Mouse (Mus musculus) kidney, postnatal 0 days (tissue): Measurements from ENCODE around the gene Lemd1. TPM values are rescaled to one million over a fixed set of nuclear protein-coding genes. Genes with fewer than 3 reads are reported as not detected.
A peak's percentile ranks its signal among the peaks of the same experiment; 100 is the strongest.

Source experiments
- ATAC-seq: fragments of 200-750 bp; cut with Nextera tagmentation; replicated peaks from 2 replicates; pipeline ENCODE4 v1.8.0; 2017; ENCODE audit warnings: low read depth, moderate number of reproducible peaks, moderate TSS enrichment, moderate library complexity; ENCODE audit not compliant: low FRiP score
- DNase-seq: peaks from one replicate; pipeline ENCODE4 v3.0.0-alpha.2; 2016; ENCODE audit warnings: low spot score
- H3K27ac ChIP-seq: fragments of 300-500 bp; sonication (generic); 2 replicates; pipeline ENCODE4 v1.5.1; 2014; ENCODE audit warnings: mild to moderate bottlenecking
- H3K27me3 ChIP-seq: fragments of 300-500 bp; sonication (generic); 2 replicates; pipeline ENCODE4 v1.6.1; 2014; ENCODE audit warnings: low read length, mixed read lengths; ENCODE audit not compliant: insufficient read depth
- H3K36me3 ChIP-seq: fragments of 300-500 bp; sonication (generic); 2 replicates; pipeline ENCODE4 v1.6.1; 2014; ENCODE audit warnings: low read length, mixed read lengths; ENCODE audit not compliant: insufficient read depth
- H3K4me1 ChIP-seq: fragments of 300-500 bp; sonication (generic); replicated peaks from 2 replicates; pipeline ENCODE4 v1.6.1; 2014; ENCODE audit warnings: antibody characterized with exemption, low read length, mixed read lengths; ENCODE audit not compliant: insufficient read depth
- H3K4me2 ChIP-seq: fragments of 300-500 bp; sonication (generic); 2 replicates; pipeline ENCODE4 v1.6.1; 2014; ENCODE audit warnings: mild to moderate bottlenecking, low read length, moderate library complexity, mixed read lengths
- H3K4me3 ChIP-seq: fragments of 300-500 bp; sonication (generic); replicated peaks from 2 replicates; pipeline ENCODE4 v1.5.1; 2014; ENCODE audit warnings: low read depth, low read length
- H3K9ac ChIP-seq: fragments of 300-500 bp; sonication (generic); 2 replicates; pipeline ENCODE4 v1.6.1; 2014; ENCODE audit warnings: low read depth, low read length
- H3K9me3 ChIP-seq: fragments of 300-500 bp; sonication (generic); replicated peaks from 2 replicates; pipeline ENCODE4 v1.6.1; 2016; ENCODE audit warnings: low read length, inconsistent platforms, mixed read lengths
- CTCF ChIP-seq: IDR thresholded peaks from 2 replicates; pipeline ENCODE4 v1.5.1; 2016; ENCODE audit warnings: antibody characterized with exemption, low read depth, mild to moderate bottlenecking, moderate library complexity
- WGBS: fragments of 180-500 bp; shearing (Covaris S2); extraction: QIAGEN DNeasy Blood & Tissue Kit; methylation state at CpG from one replicate; pipeline ENCODE4 v1.1.7; 2014; 5-methylcytosine and 5-hydroxymethylcytosine counted together
- polyA plus RNA-seq: library from polyadenylated mRNA; unstranded; fragments of >200 nt; fragmentation: Nextera tagmentation; extraction: Ambion mirVana; gene quantifications from 2 replicates; pipeline ENCODE4 v1.2.1, GENCODE M21; 2015

Lemd1 gene
- polyA plus RNA-seq, 1 experiment from 2014 or later = 0.37 TPM

DNA sequence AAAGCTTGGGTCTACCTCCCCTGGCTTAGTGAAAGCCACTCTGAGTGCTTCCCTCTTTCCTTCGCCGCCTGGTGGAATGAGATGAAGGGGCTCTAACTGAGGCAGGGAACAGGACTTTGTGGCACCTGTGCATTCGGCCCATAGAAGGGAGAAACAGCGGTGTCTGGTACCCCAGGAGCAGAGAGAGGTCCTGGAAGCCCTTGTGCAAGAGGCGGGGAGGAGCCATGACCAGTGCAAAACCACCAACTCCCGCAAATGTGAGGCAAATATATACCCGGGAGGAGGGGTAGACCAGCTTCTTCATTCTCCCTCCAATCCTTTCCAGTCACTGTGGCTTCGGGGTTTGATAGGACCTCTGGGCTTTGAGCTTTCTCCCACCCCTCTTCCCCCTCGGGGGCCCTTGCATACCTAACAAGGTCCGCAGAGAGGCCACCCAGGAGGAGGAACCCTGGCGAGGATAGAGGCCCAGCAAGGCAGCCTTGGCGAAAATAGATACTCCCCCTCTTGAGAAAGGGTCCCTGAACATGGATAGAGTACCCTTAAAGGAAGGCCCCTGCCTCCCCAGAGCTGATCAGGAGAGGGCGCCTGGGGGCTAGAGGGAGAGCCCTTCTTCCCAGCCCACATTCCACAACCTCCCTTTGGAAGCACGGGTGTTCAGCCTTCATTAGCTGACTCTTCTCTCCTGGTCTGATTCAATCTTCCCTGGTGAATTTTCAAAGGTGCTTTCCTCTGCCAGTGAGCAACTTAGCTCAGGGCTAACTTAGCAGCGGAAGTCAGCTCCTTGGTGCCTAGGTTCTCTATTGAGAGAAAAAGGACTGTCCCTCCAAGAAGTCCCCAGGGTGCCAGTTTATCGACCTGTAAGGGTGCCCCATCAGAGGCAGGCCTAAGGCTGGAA is 802 bp downstream of the Lemd1 start:
- H3K27me3 ChIP-seq = peaks cover 31% of the 10 kb centered on the region; the same call in 1 of the 2 replicates
- peaks cover 7% of the 10 kb centered on the region; the same call in 1 of the 2 replicates for H3K4me1 ChIP-seq
- H3K36me3 ChIP-seq = no peaks in the 10 kb centered on the region
- H3K27ac ChIP-seq = no peak overlapping the region
- no peak overlapping the region for H3K9ac ChIP-seq
- 13% methylated on average over 16 of the region's 16 CpGs for WGBS
- DNase-seq (peak; percentile 72), ATAC-seq (no peak)
- TF ChIP-seq CTCF = peak; percentile 43
- peak overlapping the region; percentile 52 for H3K4me3 ChIP-seq
- H3K4me2 ChIP-seq = peak overlapping the region; percentile 98
- H3K9me3 ChIP-seq = no peaks in the 10 kb centered on the region

- H3K9me3 ChIP-seq = no peaks in the 10 kb centered on the region
- no peak overlapping the region for H3K4me2 ChIP-seq
- no peak overlapping the region for H3K9ac ChIP-seq
- no peaks in the 10 kb centered on the region for H3K36me3 ChIP-seq
- peaks cover 29% of the 10 kb centered on the region; the same call in 1 of the 2 replicates for H3K27me3 ChIP-seq
- H3K27ac ChIP-seq = no peak overlapping the region
- H3K4me3 ChIP-seq = no peak overlapping the region
- no peak for ATAC-seq
- no peak for DNase-seq
- H3K4me1 ChIP-seq = peaks cover 7% of the 10 kb centered on the region; the same call in 1 of the 2 replicates
- WGBS = 66% methylated on average over 3 of the region's 3 CpGs
- TF ChIP-seq CTCF = no peak
Observed at GRCm38 (mm10) chr1:132193806-132194205, 2.6 kb downstream of the Lemd1 start.

DNA sequence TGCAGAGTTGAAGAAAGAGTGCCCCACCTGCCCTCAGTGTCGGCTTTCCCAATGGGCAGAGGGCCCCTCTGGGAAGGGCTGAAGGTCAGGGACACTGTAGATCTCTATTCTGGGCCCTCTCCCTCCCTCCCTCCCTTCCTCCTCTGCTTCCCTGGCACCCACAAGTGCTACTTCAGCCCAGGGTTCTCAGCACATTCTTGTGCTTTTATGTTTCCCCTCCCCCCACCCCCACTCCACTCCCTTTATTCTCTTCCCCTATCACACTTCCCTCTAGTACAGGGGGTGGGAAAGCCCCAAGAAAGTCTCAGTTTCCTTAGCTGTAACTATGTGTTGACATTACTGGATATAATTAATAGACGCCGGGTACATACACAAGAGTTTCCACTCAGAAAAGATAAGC is 3.4 kb downstream of the Lemd1 start:
- no peak overlapping the region for H3K9ac ChIP-seq
- no peak for TF ChIP-seq CTCF

DNA sequence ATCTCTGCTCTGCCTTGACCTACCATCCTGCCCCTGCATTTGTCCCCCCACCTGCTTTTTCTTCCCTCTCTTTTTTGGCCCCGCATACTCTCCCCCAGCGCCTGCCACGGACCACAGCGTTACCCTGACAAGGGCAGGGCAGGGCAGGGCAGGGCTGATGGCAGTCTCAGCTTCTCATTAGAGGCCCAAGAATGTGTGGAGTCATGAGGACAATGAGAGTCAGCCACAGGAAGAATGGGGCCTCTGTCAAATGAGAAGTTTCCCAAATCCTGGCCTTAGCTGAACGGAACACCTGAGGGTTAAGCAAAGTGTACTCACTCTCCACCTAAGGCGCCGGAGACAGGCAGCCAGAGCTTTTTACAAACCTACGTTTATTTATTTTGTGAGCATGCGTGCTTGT is 3.9 kb downstream of the Lemd1 start:
- TF ChIP-seq CTCF = no peak
- no peaks in the 10 kb centered on the region for H3K9me3 ChIP-seq
- peaks cover 18% of the 10 kb centered on the region; the same call in 1 of the 2 replicates for H3K27me3 ChIP-seq
- H3K9ac ChIP-seq = no peak overlapping the region
- DNase-seq = no peak
- no peak overlapping the region for H3K27ac ChIP-seq
- no peak overlapping the region for H3K4me2 ChIP-seq
- H3K36me3 ChIP-seq = no peaks in the 10 kb centered on the region
- peaks cover 7% of the 10 kb centered on the region; the same call in 1 of the 2 replicates for H3K4me1 ChIP-seq
- H3K4me3 ChIP-seq = no peak overlapping the region
- ATAC-seq = no peak
- WGBS = 56% methylated on average over 9 of the region's 9 CpGs

More for the DNA sequence above, 3.4 kb downstream of the Lemd1 start:
- Histone ChIP-seq H3K27me3 (peaks cover 20% of the 10 kb centered on the region; the same call in 1 of the 2 replicates), H3K27ac (no peak overlapping the region), H3K4me3 (no peak overlapping the region), H3K36me3 (no peaks in the 10 kb centered on the region), H3K4me2 (no peak overlapping the region), H3K9me3 (no peaks in the 10 kb centered on the region), H3K4me1 (peaks cover 7% of the 10 kb centered on the region; the same call in 1 of the 2 replicates)
- WGBS = 49% methylated on average over 3 of the region's 3 CpGs
- ATAC-seq (no peak), DNase-seq (no peak)

DNA sequence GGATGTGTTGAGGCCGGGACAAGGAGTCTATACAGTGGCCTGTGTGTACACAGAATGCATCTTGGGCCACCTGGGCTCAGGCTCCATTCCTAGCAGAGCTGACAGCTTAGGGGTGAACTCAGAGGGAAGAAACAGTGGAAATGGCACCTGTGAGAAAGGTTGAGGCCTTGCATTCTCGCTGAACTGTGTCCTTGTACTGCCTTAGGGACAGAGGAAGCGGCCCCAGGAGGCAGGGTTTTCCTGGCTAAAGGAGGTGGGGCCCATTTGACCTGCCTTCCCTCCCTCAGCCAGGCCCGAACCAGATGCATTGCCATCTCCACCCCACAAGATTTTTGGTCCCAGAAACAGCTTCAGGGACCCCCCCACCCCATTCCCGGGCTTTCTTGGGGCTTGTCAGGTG is 4.5 kb downstream of the Lemd1 start:
- H3K27me3 ChIP-seq = peaks cover 18% of the 10 kb centered on the region; the same call in 1 of the 2 replicates
- H3K9ac ChIP-seq = no peak overlapping the region
- DNase-seq = no peak
- H3K36me3 ChIP-seq = no peaks in the 10 kb centered on the region
- H3K4me1 ChIP-seq = peaks cover 3% of the 10 kb centered on the region; the same call in 1 of the 2 replicates
- H3K4me3 ChIP-seq = no peak overlapping the region
- no peak for ATAC-seq
- 50% methylated on average over 5 of the region's 5 CpGs for WGBS
- H3K4me2 ChIP-seq = no peak overlapping the region
- H3K9me3 ChIP-seq = no peaks in the 10 kb centered on the region
- TF ChIP-seq CTCF = no peak
- H3K27ac ChIP-seq = no peak overlapping the region

- Histone ChIP-seq H3K4me2 (no peak overlapping the region), H3K27me3 (peaks cover 15% of the 10 kb centered on the region; the same call in 1 of the 2 replicates), H3K27ac (no peak overlapping the region), H3K4me1 (no peaks in the 10 kb centered on the region; the same call in 1 of the 2 replicates), H3K9ac (no peak overlapping the region), H3K9me3 (no peaks in the 10 kb centered on the region), H3K4me3 (no peak overlapping the region), H3K36me3 (no peaks in the 10 kb centered on the region)
- 26% methylated on average over 7 of the region's 7 CpGs for WGBS
- ATAC-seq = no peak
- peak; percentile 24 for DNase-seq
- no peak for TF ChIP-seq CTCF
Observed at GRCm38 (mm10) chr1:132196337-132196736, 5.1 kb downstream of the Lemd1 start.
